Mouse (Mus musculus): ENCODE data around the gene Wdr26.

DNA sequence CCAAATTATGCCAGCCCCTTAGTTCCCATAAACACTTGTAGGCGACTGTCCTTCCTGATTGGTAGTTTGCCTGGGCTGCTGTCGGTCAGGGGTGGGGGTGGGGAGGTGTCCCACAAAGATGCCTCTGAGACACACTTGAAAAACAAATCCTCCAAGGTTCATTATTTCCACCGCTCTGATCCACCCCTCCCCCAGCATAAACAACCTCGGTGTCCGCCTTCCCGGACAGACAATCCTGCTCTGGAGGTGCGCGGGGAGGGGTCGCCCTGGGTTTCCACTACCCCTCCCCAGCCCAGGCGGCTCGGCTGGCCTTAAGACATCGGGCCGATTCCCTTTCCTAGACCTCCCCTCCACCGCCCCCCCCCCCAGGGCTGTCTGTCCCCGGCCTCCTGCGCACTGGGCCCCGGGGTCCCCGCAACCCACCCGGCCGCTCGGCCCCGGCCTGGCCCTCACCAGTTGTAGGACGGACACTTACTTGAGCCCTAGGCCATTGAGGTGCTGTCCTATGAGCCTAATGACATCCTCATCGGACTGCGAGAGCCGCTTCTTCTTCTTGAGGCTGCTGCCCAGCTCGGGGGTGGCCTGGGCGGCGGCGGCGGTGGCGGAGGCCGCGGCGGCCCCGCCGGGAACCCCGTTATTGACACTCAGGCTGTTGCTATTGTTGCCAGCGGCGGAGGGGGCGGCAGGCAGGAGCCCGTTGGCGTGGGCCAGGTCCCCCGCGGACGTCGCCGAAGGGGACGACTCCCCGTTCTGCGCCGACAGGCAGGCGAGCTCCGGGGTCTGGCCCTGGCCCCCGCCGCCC is 999 bp downstream of the Wdr26 start:
- TF ChIP-seq CTCF (IDR thresholded peaks at IDR 0.05; ENCODE audit: control insufficient read depth, insufficient read depth, insufficient replicate concordance, low read depth, low read length) = no peak
- TF ChIP-seq POLR2A (IDR thresholded peaks at IDR 0.05; ENCODE audit: control insufficient read depth, low read depth, low read length) = no peak

Measured in testis, adult 2 months (tissue).